Mouse (Mus musculus): Measurements from ENCODE around the gene Otulin. TPM values are rescaled to one million over a fixed set of nuclear protein-coding genes. Genes with fewer than 3 reads are reported as not detected.

Gene Otulin
- polyA plus RNA-seq, 1 experiment = 26.0 TPM

DNA sequence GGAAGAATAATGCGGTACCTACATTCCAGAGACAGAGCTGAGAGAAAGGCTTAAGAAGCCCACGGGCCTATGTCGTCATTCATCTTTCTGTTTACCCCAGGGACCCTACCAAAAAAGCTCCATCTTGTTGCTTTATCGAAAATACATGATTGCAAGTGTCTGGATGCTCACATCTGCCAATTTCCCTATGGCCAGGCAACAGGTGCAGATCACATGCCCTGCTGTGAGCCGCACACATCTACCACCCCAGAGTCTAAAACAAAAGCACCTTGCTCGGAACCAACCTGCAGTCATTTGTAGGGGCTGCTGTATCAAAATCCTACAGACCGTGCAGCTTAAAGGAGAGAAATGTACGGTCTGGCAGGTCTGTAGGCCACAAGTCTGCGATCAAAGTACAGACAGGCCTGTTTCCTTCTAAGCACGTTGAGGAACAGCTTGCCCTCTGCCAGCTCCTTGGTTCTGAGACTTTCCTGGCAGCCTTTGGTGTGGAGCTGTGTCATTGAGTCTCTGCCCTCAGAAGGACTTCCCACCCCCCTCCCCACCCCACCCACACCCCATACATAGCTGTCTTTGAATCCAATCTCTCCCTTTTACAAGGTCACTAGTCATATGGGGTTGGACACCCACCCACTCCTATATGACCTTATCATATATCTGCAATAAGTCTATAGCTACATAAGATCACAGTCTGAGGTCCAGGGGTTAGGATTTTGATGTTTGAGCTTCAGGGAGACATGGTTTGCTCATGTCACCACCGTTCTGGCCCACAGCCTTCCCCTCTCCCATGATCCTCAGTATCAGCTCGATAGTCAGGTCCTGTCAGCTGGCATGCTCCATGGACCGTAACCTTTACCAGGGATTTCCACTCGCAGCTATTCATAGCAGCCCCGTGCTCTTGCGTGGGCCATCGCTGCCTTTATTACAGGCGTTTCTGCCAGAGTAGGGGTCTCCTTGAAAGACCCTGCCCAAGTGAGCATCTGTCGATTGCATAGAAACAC is 79.1 kb downstream of the Otulin start:
- Histone ChIP-seq H3K27ac (ENCODE audit: insufficient read depth, low read length) (no peak overlapping the region), H3K4me1 (ENCODE audit: control insufficient read depth, insufficient read depth, low read length) (peaks cover 38% of the 10 kb centered on the region), H3K4me3 (replicated peaks; ENCODE audit: insufficient read depth, low read depth, low read length) (no peak overlapping the region), H3K27me3 (ENCODE audit: control insufficient read depth, insufficient read depth, low read length) (no peaks in the 10 kb centered on the region)
- TF ChIP-seq POLR2A (IDR thresholded peaks at IDR 0.05; ENCODE audit: borderline replicate concordance, insufficient read depth, low read length) (no peak), CTCF (IDR thresholded peaks at IDR 0.05; ENCODE audit: borderline replicate concordance, insufficient read depth, low read depth, low read length) (no peak)
- no peak for DNase-seq
- WGBS = 55% methylated on average over 19 of the region's 19 CpGs

DNA sequence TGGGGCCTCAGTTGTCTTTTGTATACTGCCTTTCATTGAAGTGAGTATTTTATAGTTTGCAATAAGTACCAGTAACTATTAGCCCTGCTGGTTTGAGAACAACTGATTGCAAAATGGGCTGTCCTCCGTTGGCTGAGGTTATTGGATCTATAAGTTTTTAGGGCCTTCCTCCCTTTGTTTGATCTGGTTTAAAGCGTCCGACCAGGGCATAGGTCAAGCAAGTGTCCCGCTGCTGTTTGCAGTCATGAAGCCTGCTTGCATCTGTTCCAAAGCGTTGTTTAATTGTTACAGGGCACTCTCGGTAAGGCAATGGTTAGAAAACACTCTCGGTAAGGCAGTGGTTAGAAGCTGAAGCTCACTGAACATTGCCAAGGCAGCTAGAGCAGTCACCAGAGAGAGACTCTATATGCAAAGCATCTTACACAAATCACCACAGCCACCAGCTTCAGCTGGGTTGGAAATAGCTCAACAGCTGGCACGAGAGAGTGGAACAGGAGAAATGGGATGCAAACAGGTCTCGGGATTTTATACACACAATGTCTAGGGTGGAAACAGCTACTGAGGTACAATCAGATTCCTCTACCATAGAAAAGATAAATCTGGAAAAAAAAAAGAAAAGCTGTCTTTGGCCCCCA is 80.0 kb downstream of the Otulin start:
- TF ChIP-seq CTCF (IDR thresholded peaks at IDR 0.05; ENCODE audit: borderline replicate concordance, insufficient read depth, low read depth, low read length) (no peak), POLR2A (IDR thresholded peaks at IDR 0.05; ENCODE audit: borderline replicate concordance, insufficient read depth, low read length) (no peak)
- Histone ChIP-seq H3K27me3 (ENCODE audit: control insufficient read depth, insufficient read depth, low read length) (no peaks in the 10 kb centered on the region), H3K27ac (ENCODE audit: insufficient read depth, low read length) (no peak overlapping the region), H3K4me3 (replicated peaks; ENCODE audit: insufficient read depth, low read depth, low read length) (no peak overlapping the region), H3K4me1 (ENCODE audit: control insufficient read depth, insufficient read depth, low read length) (peaks cover 38% of the 10 kb centered on the region)
- 58% methylated on average over 9 of the region's 9 CpGs for WGBS
- DNase-seq = no peak

DNA sequence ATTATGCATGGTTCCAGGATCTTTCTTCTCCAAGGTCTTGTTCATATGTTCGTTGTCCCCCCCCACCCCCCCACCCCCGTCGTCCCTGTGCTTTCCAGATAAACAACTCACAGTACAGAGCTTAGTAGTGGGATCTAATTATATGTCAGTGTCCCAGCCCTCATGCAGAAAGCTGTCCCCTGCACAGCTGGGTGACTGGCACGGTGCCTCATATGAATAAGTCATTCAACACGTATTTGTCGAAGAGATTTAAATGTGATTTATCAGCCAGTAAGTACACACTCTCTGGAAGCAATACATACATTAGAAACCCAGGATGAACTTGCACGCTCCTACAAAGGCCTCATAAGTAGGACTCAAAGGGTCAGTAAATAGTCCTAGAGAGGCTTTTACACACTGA is 80.6 kb downstream of the Otulin start:
- DNase-seq = no peak
- Histone ChIP-seq H3K27me3 (ENCODE audit: control insufficient read depth, insufficient read depth, low read length) (no peaks in the 10 kb centered on the region), H3K4me3 (replicated peaks; ENCODE audit: insufficient read depth, low read depth, low read length) (no peak overlapping the region), H3K4me1 (ENCODE audit: control insufficient read depth, insufficient read depth, low read length) (peaks cover 38% of the 10 kb centered on the region), H3K27ac (ENCODE audit: insufficient read depth, low read length) (no peak overlapping the region)
- WGBS = 24% methylated on average over 7 of the region's 7 CpGs
- no peak for TF ChIP-seq CTCF (IDR thresholded peaks at IDR 0.05; ENCODE audit: borderline replicate concordance, insufficient read depth, low read depth, low read length)
- no peak for TF ChIP-seq POLR2A (IDR thresholded peaks at IDR 0.05; ENCODE audit: borderline replicate concordance, insufficient read depth, low read length)

DNA sequence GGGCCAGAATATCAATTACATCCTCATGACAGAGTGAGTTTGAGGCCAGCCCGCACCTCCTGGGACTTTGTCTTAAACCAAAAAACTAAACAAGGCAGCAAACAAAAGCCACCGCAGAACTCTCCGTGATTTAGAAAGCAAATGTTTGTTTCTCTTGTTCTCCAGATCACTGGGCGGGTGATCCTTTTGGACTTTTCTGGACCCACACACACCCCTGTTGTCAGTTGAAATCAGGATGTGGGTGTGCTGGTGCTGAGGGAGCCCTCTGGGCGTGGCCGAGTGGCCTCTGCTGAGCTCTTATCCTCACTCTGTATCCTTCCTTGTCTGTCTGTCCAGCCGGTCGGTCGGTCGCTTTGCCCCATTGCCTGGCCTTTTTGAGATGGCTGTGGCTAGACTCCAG is 81.4 kb downstream of the Otulin start:
- Histone ChIP-seq H3K4me3 (replicated peaks; ENCODE audit: insufficient read depth, low read depth, low read length) (no peak overlapping the region), H3K27me3 (ENCODE audit: control insufficient read depth, insufficient read depth, low read length) (no peaks in the 10 kb centered on the region), H3K4me1 (ENCODE audit: control insufficient read depth, insufficient read depth, low read length) (peaks cover 38% of the 10 kb centered on the region), H3K27ac (ENCODE audit: insufficient read depth, low read length) (no peak overlapping the region)
- TF ChIP-seq CTCF (IDR thresholded peaks at IDR 0.05; ENCODE audit: borderline replicate concordance, insufficient read depth, low read depth, low read length) (no peak), POLR2A (IDR thresholded peaks at IDR 0.05; ENCODE audit: borderline replicate concordance, insufficient read depth, low read length) (no peak)
- DNase-seq = no peak
- WGBS = 82% methylated on average over 10 of the region's 10 CpGs

DNA sequence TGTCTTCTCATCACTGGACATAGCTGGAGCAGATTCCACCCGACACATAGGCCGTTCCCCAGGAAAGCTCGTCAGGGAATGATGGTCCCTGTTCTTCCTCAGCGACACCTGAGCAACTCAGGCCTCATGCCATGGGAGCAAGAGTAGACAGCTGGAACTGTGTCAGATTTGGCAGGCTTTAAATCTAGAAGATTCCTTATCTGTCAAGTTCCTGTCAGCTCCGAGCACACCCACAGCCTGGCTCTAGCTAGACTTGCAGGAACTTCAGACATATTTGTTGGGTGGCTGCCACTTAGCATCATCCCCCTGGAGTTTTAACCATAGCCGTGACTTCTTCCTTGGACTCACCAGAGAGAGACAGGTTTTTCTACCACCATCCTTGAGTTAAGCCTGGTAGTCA is 82.4 kb downstream of the Otulin start:
- TF ChIP-seq POLR2A (IDR thresholded peaks at IDR 0.05; ENCODE audit: borderline replicate concordance, insufficient read depth, low read length) = no peak
- TF ChIP-seq CTCF (IDR thresholded peaks at IDR 0.05; ENCODE audit: borderline replicate concordance, insufficient read depth, low read depth, low read length) = no peak
- Histone ChIP-seq H3K4me1 (ENCODE audit: control insufficient read depth, insufficient read depth, low read length) (peaks cover 38% of the 10 kb centered on the region), H3K27ac (ENCODE audit: insufficient read depth, low read length) (0 out of 2 replicates have a peak overlapping the region, but pooled peaks have one; percentile 1), H3K27me3 (ENCODE audit: control insufficient read depth, insufficient read depth, low read length) (no peaks in the 10 kb centered on the region), H3K4me3 (replicated peaks; ENCODE audit: insufficient read depth, low read depth, low read length) (no peak overlapping the region)
- WGBS = 27% methylated on average over 6 of the region's 6 CpGs
- no peak for DNase-seq

DNA sequence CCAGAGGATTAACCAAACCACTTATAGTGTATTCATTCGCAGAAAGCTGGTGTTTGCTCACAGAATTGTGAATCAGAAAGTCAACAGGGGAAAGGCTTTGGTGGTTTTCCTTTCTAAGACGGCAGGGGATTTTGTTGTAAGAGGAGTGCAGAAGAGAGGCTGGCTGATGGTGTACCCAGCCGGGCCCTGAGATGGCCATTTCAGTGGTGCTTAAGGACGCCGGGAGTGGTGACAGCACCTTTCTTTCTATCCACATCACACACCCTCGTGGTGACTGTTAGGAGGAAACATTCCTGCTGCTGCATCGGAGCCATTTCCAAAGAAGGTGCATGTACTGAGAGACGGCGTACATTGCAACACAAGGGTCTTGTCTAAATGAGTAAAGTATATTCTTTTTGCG is 85.3 kb downstream of the Otulin start:
- H3K4me3 ChIP-seq (replicated peaks; ENCODE audit: insufficient read depth, low read depth, low read length) = no peak overlapping the region
- WGBS = 92% methylated on average over 10 of the region's 10 CpGs
- peaks cover 36% of the 10 kb centered on the region for H3K4me1 ChIP-seq (ENCODE audit: control insufficient read depth, insufficient read depth, low read length)
- DNase-seq = no peak
- H3K27ac ChIP-seq (ENCODE audit: insufficient read depth, low read length) = no peak overlapping the region
- no peak for TF ChIP-seq POLR2A (IDR thresholded peaks at IDR 0.05; ENCODE audit: borderline replicate concordance, insufficient read depth, low read length)
- no peaks in the 10 kb centered on the region for H3K27me3 ChIP-seq (ENCODE audit: control insufficient read depth, insufficient read depth, low read length)

DNA sequence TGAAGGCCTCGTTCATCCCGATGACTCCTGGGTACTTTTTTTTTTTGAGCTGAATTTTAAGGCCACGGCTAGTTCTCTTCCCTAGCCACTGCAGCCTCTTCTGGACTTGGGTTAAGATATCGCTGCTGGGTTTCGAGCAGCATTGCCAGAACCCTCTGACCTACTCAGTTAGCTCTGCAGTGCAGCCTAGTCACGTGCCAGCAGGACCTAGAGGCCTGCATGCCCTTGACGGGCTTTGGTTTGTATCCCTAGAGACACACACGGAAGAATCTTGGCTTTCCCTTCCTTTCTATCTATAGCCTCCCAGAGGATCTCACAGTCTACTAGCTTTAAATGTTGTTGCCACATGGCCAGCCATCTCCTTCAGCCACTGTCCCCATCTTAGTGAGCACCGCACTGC is 90.7 kb downstream of the Otulin start:
- 33% methylated on average over 9 of the region's 9 CpGs for WGBS
- no peak for TF ChIP-seq CTCF (IDR thresholded peaks at IDR 0.05; ENCODE audit: borderline replicate concordance, insufficient read depth, low read depth, low read length)
- no peak for TF ChIP-seq POLR2A (IDR thresholded peaks at IDR 0.05; ENCODE audit: borderline replicate concordance, insufficient read depth, low read length)

More for the DNA sequence above, 90.7 kb downstream of the Otulin start:
- Histone ChIP-seq H3K4me3 (replicated peaks; ENCODE audit: insufficient read depth, low read depth, low read length) (no peak overlapping the region), H3K4me1 (ENCODE audit: control insufficient read depth, insufficient read depth, low read length) (peaks cover 37% of the 10 kb centered on the region), H3K27ac (ENCODE audit: insufficient read depth, low read length) (peak overlapping the region; percentile 9; the same call in 1 of the 2 replicates), H3K27me3 (ENCODE audit: control insufficient read depth, insufficient read depth, low read length) (no peaks in the 10 kb centered on the region)
- peak in 1 of 2 experiments; percentile 46 for DNase-seq

Measured in cerebellum, adult 2 months (tissue).